Mouse (Mus musculus): ENCODE measurements at regions not wholly inside any gene's neighbourhood (a gene's known extent, or its start where the extent isn't known, plus 50 kb on each side); places are given as distances from the start of the nearest gene placed in this dataset.

- Histone ChIP-seq H3K27me3 (replicated peaks) (no peaks in the 10 kb centered on the region), H3K4me1 (no peaks in the 10 kb centered on the region), H3K27ac (no peak overlapping the region), H3K4me2 (no peak overlapping the region), H3K9me3 (no peaks in the 10 kb centered on the region), H3K9ac (no peak overlapping the region), H3K4me3 (no peak overlapping the region), H3K36me3 (replicated peaks) (no peaks in the 10 kb centered on the region)
- ATAC-seq (replicated peaks), result no peak
These were observed 143.9 kb downstream of the Tmem161b start for GRCm38 (mm10) chr13:84366017-84366416.

- no peak for ATAC-seq (replicated peaks)
- H3K4me1 ChIP-seq, result no peaks in the 10 kb centered on the region
- no peaks in the 10 kb centered on the region for H3K36me3 ChIP-seq (replicated peaks)
- H3K4me2 ChIP-seq, result no peak overlapping the region
- no peak overlapping the region for H3K4me3 ChIP-seq
- no peak overlapping the region for H3K27ac ChIP-seq
- 96% methylated on average over 1 of the region's 1 CpGs for WGBS
- H3K9me3 ChIP-seq, result no peaks in the 10 kb centered on the region
- H3K9ac ChIP-seq, result no peak overlapping the region
- no peaks in the 10 kb centered on the region for H3K27me3 ChIP-seq (replicated peaks)
These were observed 144.7 kb downstream of the Tmem161b start for GRCm38 (mm10) chr13:84366839-84367238.

DNA sequence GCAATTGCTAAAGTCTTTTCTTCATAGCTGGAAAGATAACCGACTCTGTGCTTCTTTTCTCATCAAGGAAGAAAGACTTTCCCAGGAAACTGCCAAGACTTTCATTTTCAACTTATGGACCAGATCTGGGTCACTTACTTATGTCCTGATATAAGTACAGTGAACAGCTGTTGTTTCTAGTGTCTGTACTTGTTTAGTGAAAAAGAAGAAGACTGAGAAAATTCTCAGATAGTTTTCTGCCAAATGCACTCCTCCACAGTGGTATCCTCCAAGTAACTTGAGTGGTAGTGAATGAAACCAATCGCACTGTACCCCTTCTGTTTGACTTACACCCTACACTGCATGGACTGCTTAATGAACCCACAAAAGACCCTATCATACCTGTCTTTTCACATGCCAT, 146.1 kb downstream of the Tmem161b start:
- 93% methylated on average over 2 of the region's 2 CpGs for WGBS
- no peaks in the 10 kb centered on the region for H3K9me3 ChIP-seq
- H3K4me1 ChIP-seq, result no peaks in the 10 kb centered on the region
- no peaks in the 10 kb centered on the region for H3K27me3 ChIP-seq (replicated peaks)
- no peaks in the 10 kb centered on the region for H3K36me3 ChIP-seq (replicated peaks)
- H3K27ac ChIP-seq, result no peak overlapping the region
- H3K9ac ChIP-seq, result no peak overlapping the region
- H3K4me2 ChIP-seq, result no peak overlapping the region
- no peak for ATAC-seq (replicated peaks)
- H3K4me3 ChIP-seq, result no peak overlapping the region

DNA sequence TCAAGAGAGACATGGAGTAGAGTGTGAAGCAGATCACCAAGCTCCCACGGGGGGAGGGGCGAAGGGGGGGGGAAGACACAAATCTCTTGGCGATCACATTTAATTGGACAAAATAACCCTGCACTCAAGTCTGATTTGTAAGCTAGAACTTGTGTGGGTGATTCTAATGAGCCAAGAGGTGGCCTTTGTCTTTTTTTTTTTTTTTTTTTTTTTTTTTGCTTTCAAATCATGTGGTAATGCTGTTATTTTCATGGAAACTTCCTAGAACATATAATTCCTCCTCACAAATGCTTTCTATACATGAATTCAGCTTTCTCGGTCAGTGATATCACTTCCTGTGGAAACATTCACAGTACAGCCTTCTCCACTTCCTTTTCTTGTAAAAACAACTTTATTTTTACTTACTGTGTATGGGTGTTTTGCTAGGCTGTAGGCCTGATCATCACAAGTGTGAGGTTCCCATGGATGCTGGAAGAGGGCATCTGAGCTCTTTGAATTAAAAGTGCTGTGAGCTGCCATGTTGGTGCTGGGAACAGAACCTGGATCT, 152.7 kb downstream of the Tmem161b start:
- no peak overlapping the region for H3K4me2 ChIP-seq
- H3K27ac ChIP-seq, result no peak overlapping the region
- 89% methylated on average over 4 of the region's 4 CpGs for WGBS
- H3K27me3 ChIP-seq (replicated peaks), result no peaks in the 10 kb centered on the region
- no peak overlapping the region for H3K9ac ChIP-seq
- no peaks in the 10 kb centered on the region for H3K9me3 ChIP-seq
- no peak for ATAC-seq (replicated peaks)
- no peaks in the 10 kb centered on the region for H3K36me3 ChIP-seq (replicated peaks)
- H3K4me3 ChIP-seq, result no peak overlapping the region
- no peaks in the 10 kb centered on the region for H3K4me1 ChIP-seq

DNA sequence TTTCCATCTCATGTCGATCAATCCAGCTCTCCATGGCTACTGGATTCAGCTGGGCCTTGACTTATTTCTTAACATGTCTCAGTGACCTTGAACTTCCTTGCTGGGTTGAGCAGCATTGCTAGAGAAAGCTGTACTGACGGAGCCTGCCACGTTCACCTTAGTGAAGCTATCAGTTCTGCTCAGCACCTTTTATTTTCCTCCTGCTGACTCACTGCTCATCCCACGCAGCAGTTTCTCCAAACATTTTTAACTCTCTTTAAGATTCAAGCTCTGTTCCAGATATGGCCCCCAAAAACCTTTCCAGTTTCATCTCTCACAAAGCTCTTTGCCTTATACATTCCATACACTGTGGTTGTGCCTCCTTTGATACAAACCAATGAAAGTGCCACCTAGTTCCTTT, 153.8 kb downstream of the Tmem161b start:
- Histone ChIP-seq H3K9me3 (no peaks in the 10 kb centered on the region), H3K27ac (no peak overlapping the region), H3K4me3 (no peak overlapping the region), H3K27me3 (replicated peaks) (no peaks in the 10 kb centered on the region), H3K4me1 (no peaks in the 10 kb centered on the region), H3K36me3 (replicated peaks) (no peaks in the 10 kb centered on the region), H3K4me2 (no peak overlapping the region), H3K9ac (no peak overlapping the region)
- no peak for ATAC-seq (replicated peaks)
- 91% methylated on average over 4 of the region's 4 CpGs for WGBS

GRCm38 (mm10) chr13:84378553-84379332, 156.6 kb downstream of the Tmem161b start:
- H3K9me3 ChIP-seq, result no peaks in the 10 kb centered on the region
- H3K27ac ChIP-seq, result no peak overlapping the region
- H3K27me3 ChIP-seq (replicated peaks), result no peaks in the 10 kb centered on the region
- no peak overlapping the region for H3K9ac ChIP-seq
- no peak for ATAC-seq (replicated peaks)
- H3K36me3 ChIP-seq (replicated peaks), result no peaks in the 10 kb centered on the region
- no peak overlapping the region for H3K4me2 ChIP-seq
- no peak overlapping the region for H3K4me3 ChIP-seq
- no peaks in the 10 kb centered on the region for H3K4me1 ChIP-seq
- WGBS, result 90% methylated on average over 5 of the region's 5 CpGs

DNA sequence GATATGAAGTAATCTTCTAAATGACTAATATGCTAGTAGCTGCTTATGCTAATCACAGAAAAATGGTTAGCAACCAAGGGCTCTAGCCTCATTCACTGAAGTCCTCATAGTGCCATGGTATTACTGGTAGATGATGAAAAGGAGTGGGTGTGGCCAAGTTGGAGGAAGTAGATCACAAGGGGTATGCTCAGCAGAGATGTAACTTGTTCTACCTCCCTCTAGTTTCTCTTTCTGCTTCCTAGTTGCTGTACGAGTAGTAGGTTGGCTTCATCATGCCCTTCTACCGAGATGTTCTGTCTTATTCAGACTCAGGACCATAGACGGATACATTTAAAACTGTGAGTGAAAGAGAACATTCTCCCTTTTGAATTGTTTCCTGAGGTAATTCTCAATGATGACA, 169.5 kb downstream of the Tmem161b start:
- no peak overlapping the region for H3K9ac ChIP-seq
- H3K27me3 ChIP-seq (replicated peaks), result no peaks in the 10 kb centered on the region
- ATAC-seq (replicated peaks), result no peak
- H3K9me3 ChIP-seq, result no peaks in the 10 kb centered on the region
- no peak overlapping the region for H3K4me2 ChIP-seq
- 91% methylated on average over 3 of the region's 3 CpGs for WGBS
- H3K4me1 ChIP-seq, result no peaks in the 10 kb centered on the region
- no peak overlapping the region for H3K4me3 ChIP-seq
- no peak overlapping the region for H3K27ac ChIP-seq
- H3K36me3 ChIP-seq (replicated peaks), result no peaks in the 10 kb centered on the region

DNA sequence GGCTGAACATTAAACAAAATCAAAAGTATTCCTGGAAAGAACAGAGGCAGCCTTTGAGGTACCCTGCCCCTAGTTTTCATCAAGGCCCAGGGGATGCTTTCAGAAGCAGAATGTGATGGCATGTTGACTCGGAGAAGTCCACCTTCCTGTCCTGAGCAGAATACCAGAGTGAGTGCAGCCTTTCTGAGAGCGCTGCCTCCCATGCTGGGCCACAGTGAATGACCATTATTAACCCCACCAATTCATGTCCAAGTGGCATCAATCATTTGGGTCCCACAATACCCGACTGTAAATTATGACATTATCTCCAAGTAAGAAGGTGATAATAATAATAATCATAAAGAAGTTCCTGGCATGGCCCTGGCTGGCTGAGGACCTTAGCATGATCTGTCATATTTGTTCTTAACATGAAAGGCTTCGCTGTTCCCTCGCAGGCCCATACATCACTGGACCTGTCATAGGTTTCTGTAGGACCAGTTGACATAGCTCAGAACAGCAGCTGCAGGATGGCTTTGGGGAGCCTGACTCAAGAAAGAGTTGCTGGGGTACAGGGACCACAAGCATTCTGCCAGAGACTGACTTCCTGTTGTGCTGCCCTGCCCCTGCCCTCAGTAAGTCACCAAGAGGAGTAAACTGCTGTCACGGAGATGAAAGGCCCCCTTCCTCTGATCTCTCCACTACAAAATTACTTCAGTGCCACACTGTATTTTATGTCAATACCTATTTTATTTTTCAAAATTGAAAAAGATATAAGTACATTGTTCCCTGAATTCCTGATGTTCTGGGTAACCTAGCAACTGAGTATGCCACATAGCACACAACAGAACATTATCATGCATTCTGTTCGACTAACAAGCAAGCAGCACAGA, 176.6 kb downstream of the Tmem161b start:
- Histone ChIP-seq H3K36me3 (replicated peaks) (no peaks in the 10 kb centered on the region), H3K9me3 (no peaks in the 10 kb centered on the region), H3K4me1 (peaks cover 19% of the 10 kb centered on the region), H3K9ac (no peak overlapping the region), H3K27me3 (replicated peaks) (no peaks in the 10 kb centered on the region), H3K27ac (peak overlapping the region; percentile 59), H3K4me2 (no peak overlapping the region), H3K4me3 (no peak overlapping the region)
- peak; percentile 87 for ATAC-seq (replicated peaks)
- 49% methylated on average over 7 of the region's 7 CpGs for WGBS

DNA sequence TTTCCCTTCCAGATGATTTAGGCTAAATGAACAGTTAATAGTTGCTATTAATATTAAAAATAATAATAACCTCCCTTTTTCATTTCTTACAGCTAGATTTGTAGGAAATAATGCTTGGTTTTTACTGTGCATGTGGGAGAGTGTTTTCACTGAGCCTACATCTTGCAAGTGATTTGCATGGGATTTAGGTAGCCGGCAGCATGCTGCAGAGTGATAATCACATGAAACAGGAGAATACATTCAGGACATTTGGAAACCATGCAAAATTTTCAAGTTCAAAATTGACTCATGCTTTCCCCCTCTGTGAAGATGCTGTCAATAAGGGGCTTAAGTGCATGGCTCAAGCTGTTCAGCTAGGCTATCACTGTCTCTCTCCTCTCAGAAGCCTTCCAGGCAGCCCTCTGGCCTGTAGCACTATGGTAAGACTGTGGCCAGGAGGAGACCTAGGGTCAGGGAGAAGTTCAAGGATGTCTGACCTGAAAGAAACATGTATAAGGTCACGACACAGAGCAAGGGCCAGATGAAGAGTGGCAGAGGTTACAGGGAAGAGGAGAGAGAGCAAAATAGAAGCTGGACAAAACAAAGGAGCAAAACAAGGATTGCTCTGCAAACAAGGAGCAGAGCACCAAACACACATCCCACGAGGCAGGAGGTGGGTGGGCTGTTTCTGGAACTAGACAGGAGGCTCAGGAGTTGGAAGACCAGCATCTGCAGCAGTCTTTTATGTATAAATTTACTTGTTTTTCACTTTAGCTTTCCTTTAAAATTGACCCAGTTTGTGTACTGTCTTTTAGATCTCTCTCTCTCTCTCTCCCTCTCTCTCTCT, 177.5 kb downstream of the Tmem161b start:
- H3K27ac ChIP-seq, result peak overlapping the region; percentile 59; the same call in 1 of the 2 replicates
- 20% methylated on average over 3 of the region's 3 CpGs for WGBS
- no peak overlapping the region for H3K4me2 ChIP-seq
- no peak overlapping the region for H3K9ac ChIP-seq
- H3K36me3 ChIP-seq (replicated peaks), result no peaks in the 10 kb centered on the region
- no peak overlapping the region for H3K4me3 ChIP-seq
- H3K9me3 ChIP-seq, result no peaks in the 10 kb centered on the region
- no peaks in the 10 kb centered on the region for H3K27me3 ChIP-seq (replicated peaks)
- peak; percentile 82 for ATAC-seq (replicated peaks)
- peaks cover 19% of the 10 kb centered on the region for H3K4me1 ChIP-seq

GRCm38 (mm10) chr13:84401006-84401405, 178.9 kb downstream of the Tmem161b start:
- Histone ChIP-seq H3K36me3 (replicated peaks) (no peaks in the 10 kb centered on the region), H3K9me3 (no peaks in the 10 kb centered on the region), H3K27ac (no peak overlapping the region), H3K9ac (no peak overlapping the region), H3K4me3 (no peak overlapping the region), H3K4me1 (peaks cover 19% of the 10 kb centered on the region), H3K4me2 (no peak overlapping the region), H3K27me3 (replicated peaks) (no peaks in the 10 kb centered on the region)
- no peak for ATAC-seq (replicated peaks)

DNA sequence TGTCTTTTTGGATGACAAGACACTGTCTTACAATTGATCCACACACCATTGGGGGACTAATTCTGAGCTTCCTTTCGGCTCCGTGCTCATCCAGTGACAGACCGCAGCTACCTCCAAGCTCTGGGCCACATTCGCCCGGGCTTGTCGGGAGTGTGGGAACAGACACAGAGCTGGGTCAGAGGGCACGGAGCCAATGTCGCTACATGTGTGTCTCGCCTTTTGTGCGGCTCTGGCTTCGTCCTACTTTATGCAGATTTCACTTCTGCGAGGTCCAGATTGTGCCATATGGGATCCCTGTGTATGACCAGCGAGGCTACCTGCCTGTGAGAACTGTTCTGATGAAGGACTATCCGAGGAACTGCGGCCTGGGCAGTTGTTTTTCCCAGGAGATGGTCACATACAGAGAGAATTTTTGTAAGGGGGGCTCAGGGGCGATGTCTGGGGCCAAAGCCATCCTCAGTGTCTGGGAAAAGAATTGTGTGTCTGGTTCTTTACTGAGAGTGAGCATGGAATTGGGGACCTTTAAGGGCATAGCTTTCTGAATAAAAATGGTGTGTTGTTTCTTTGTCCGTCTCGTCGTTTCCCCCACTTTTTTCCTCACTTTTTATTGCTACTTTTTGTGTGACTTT, 182.6 kb downstream of the Tmem161b start:
- WGBS, result 59% methylated on average over 19 of the region's 19 CpGs
- Histone ChIP-seq H3K9me3 (no peaks in the 10 kb centered on the region), H3K4me2 (peak overlapping the region; percentile 31), H3K9ac (no peak overlapping the region), H3K27ac (no peak overlapping the region), H3K27me3 (replicated peaks) (no peaks in the 10 kb centered on the region), H3K4me1 (peaks cover 5% of the 10 kb centered on the region), H3K36me3 (replicated peaks) (no peaks in the 10 kb centered on the region), H3K4me3 (no peak overlapping the region)
- ATAC-seq (replicated peaks), result peak; percentile 76

DNA sequence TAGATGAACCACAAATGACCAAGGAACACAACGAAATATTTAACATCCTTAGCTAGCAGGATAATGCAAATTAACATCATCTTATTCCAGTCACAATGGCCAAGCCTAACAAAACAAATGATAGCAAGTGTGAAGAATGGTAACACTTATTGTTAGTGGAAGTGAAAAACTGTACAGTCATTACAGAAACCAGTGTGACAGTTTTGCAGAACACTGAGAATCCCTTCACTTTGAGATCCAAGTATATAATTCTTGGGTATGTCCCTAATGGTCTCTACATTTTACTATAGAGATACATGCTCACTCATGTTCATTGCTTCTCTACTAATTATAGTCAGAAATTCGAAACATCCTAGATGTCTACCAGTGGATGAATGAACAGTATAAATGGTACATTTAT, 212.3 kb downstream of the Tmem161b start:
- Histone ChIP-seq H3K4me2 (no peak overlapping the region), H3K4me1 (no peaks in the 10 kb centered on the region), H3K36me3 (replicated peaks) (no peaks in the 10 kb centered on the region), H3K27me3 (replicated peaks) (no peaks in the 10 kb centered on the region), H3K27ac (no peak overlapping the region), H3K9ac (no peak overlapping the region), H3K9me3 (no peaks in the 10 kb centered on the region), H3K4me3 (no peak overlapping the region)
- 79% methylated on average over 2 of the region's 2 CpGs for WGBS
- ATAC-seq (replicated peaks), result no peak
